Mouse (Mus musculus) right cerebral cortex, postnatal 10 days (tissue): ENCODE data around the gene Ksr2.
A peak's percentile ranks its signal among the peaks of the same experiment; 100 is the strongest.

Experiments
- DNase-seq, 2 experiments: peaks; one replicate each; pipeline ENCODE4 v3.0.0; 2021; ENCODE audit warnings: low spot score in 2 of 2

Gene Ksr2

DNA sequence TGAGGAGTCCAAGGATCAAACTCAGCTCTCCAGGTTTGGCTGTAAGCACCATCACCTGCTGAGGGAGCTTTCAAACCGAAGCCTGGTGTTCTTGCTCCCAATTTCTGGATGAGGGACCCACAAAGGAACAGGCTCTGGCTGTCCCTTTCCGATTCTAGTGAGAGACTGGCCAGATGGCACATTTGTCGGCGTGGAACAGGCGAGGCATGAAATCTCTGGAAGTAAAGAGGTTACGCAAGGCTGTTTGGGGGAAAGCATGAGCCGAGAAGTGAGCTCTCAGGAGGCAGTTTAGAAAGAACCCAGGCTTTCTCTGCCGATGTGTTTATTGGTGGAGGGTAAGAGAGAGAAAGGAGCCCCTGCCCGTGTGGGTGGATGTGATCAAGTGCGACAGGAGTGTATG is 109.2 kb downstream of the Ksr2 start:
- DNase-seq = no peak

DNA sequence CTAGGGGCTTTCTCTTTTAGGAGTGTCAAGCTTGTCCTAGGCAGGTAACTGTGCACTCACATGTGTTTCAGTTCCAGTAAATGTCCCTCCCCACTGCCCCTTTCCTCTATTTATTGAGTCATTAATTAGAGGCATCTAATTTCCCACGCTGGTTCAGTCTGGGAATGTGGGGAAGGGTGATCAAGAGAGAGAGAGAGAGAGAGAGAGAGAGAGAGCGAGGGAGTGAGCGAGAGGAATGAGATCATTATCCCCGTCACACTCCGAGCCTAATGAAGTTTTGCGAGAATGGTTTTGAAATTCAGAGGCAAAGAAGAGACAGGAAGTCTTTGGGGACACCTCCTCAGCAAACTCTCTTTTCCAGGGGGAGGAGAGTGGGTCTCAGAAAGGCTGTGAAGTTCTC is 117.2 kb downstream of the Ksr2 start:
- no peak for DNase-seq

DNA sequence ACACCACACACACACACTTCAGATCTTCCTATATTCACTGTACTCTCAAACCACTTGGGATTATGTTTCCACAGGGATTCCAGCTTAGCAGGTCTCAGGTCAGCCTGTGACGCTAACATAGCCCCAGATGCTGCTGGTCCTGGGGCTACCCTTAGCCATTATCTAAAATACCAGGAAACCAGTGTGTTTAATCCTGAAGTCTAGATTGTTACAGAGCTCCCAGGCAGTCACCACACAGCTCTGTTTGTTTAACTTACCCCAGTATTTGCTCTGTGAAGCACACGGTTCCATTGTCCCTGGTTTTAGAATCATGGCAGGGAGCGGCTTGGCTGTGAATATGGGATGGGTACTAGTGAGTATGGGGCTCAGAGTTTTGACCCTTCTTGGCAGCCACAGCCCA is 125.4 kb downstream of the Ksr2 start:
- DNase-seq = no peak

DNA sequence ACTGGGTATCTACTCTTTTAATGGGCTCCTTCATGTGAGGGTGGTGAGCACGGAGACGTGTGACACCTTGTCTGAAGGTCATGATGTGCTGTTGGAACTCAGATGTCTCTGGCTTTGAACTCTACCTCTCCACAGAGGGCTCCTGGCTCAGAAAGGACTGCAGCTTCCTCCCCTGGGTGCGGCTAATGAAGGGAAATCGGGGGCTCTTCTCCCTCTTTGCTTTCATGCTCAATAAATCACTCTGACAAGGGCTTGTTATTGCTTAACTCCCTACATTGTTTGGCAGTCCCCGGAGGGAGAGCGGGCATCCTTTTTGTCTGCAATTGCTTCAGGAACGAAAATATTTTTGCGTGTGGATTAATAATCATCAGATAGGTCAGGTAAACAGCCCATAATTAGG is 127.9 kb downstream of the Ksr2 start:
- DNase-seq = no peak

DNA sequence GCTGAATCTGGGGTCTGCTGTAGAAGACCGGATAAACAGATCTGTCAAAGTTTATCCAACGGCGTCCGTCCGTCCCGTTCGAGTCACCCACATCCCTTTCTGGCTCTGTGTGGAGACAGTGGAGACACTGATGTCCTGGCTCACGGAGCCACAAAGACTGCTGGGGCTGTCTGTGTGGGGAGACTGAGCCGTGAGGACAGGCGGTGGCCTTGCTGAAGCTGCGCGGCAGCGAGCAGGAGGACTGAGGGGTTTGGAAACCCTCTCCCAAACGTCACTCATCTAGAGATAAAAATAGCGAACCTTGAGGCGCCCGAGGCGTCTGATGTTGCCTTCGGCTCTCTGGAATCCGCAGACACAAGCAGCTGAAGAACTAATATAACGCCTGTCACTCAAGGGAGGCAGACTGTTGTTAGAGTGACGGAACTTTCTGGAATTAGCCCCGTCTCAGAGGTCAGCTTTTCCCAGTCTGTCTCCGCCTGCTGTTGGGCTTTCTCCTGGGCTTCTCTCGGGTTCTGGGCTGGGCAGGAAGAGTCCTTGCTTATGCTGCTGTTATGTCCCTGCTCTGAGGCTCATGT is 133.0 kb downstream of the Ksr2 start:
- DNase-seq = peak in 1 of 2 experiments; percentile 43

DNA sequence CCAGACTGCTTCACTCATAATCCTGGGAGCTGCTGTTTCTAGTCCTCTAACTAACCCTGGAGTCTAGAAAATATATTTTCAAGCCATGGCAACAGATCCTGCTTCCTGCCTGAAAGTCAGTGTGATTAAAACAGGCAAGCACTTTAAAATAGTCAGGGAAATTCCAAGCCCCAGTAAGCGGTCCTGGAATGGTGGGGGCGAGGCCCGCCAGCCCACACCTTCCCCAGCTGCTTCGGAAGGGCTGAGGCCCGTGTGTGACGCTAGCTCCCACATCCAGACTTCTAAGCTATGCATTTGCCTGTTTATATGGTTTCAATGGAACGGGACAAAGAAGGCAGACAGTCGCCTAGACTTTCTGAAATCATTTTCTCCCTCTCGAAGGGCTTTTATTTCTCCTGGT is 137.2 kb downstream of the Ksr2 start:
- DNase-seq = no peak

DNA sequence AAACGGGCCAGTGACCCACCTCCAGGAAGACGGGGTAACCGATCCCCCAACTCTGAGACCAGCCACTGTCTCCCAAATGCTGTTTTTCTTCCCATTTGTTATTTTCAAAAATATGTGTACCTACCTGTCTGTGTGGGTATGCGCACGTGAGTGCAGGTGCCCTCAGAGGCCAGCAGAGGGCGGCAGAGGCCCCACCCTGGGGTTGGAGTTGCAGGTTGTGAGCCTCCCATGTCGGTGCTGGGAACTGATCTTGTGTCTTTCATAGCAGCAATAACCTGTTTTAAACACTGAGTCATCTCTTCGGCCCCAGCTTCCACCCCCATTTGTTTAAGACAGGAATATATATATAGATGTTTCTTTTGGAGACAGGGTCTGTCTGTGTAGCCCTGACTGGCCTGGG is 138.3 kb downstream of the Ksr2 start:
- no peak for DNase-seq

DNA sequence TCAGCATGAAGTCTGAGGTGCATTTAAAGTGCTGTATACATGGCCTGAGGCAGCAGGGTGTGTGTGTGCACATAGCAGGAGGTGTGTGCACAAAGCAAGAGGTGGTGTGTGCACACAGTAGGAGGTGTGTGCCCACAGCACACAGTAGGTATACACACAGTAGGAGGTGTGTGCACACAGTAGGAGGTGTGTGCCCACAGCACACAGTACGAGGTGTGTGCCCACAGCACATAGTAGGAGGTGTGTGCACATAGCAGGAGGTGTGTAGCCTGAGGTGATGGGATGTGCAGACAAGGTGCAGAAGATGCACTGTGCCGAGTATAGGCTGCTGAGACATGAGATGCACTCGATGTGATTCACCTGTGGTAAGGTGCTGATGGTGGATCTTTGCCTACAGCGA is 140.7 kb downstream of the Ksr2 start:
- DNase-seq = no peak

DNA sequence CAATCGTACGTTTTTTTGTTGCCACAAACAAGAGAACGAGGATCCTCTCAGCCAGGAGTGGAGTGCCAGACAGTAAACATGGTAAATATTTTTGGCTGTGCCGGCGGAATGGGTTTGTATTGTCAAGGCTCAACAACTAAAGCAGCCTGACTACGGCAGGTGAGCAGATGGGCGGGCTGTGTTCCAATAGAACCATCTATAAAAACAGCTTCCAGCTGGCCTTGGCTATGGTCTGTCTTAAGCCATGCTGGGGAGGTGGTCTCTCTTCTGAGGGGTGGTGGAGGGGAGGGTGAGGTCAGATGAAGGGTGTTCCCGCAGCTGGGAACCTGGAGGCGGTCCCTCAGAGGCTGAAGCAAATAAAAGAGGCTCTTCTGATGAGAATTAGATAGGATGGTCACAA is 142.8 kb downstream of the Ksr2 start:
- DNase-seq = peak; percentile 49 to 54

DNA sequence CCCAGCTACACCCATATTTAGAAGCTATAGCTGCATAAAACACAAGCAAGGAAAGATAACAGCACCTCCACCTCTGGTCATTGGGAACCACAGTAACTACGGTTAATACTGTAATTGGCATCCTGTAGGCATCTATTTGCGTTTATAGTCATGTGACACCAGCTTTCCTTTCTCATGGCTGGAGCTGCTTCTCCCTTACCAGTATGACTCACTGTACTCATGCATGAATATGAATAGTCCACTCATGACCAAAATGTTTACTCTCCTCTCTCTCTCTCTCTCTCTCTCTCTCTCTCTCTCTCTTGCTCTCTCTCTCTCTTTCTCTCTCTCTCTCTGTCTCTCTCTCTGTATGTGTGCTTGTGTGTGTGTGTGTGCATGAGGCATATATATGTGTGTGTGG is 147.3 kb downstream of the Ksr2 start:
- DNase-seq = no peak

DNA sequence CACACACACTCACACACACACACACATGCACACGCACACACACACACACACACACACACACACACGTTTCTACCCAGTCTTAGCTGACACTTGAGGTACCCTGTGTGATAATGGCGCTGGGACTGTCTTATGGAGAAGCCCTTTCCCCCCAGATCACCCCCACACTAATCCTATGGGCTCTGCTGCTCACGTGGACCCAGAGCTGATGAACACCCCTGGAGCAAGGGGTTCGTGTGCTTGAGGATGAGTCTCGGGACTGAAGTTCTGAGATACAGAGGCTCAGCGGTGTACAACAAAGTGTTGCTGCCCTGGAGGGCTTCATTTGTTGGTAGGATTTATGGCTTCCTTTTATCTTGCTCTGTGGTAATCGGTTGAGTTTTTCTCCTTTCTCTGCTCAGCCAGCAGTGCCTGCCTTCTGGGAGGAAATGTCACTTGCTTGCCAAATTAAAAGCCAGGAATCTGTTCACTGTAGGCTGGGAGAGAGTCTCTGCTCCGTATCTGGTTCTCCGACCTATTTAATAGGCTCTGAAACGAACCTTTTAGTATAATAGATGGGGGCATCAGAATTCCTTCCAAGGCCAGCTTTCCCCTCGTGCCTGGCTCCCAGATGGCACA is 152.4 kb downstream of the Ksr2 start:
- DNase-seq = no peak

DNA sequence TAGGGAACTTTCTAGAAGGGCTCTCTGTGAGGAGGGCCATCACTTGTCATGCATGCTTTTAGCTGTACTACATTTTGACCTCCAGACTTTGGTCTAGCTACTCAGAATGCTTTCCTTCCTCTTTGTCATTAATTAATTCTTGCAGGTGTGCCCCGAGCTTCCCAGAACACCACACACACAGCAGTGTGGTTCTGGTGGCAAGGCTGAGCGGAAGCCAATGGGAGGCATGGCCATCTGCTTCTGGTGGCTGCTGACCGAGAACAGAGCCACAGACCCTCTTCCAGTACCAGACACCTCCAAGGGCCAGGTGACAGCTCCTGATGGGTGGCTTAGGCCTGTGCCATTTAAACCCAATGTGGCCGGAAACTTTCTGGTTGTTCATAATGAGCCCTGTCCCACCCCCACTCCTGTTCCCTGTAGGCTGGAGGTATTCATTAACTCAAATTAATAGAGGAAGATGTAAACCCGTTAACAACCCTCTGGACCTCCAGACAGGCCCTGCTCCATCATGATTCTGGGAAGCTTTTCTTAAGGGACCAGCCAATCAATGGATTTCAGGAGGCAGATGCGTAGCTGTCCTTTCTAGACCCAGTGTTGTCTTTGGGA is 155.5 kb downstream of the Ksr2 start:
- no peak for DNase-seq

DNA sequence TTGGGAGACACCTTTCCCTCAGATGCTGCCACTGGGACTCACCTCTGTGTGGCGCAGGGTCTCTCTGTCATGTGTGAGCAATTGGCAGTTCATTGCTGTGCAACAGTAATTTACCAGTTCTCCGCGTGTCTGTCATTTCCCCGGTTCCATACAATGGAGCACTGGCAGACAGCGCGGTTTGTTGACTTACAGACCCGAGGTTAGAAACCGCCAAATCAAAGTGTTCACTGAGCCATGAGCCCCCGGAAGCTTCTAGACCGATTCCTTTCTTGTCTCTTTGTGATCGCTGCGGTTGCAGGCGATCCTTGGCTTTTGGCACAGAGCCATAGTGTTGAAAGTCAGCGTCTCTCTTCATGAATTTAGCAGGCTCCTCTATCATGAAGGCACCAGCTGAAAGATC is 158.6 kb downstream of the Ksr2 start:
- no peak for DNase-seq

DNA sequence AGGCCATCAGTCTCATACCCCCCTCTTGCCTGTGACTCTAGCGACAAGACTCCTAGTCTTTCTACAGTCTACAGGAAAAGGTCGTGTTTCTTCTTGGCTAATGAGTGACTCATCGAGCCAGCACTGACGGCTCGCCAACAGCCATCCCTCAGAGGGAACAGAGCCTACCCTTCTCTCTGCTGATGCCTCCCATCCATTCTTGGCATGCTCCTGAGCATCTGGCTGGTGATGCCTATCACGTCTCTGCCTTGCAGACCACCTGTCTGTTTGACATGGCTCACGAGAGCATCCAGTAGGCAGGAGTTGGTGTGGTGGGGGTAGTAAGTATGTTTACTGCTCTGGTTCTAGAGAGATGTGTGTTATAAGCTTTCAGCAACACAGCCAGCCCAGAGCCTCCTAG is 161.1 kb downstream of the Ksr2 start:
- DNase-seq = no peak

DNA sequence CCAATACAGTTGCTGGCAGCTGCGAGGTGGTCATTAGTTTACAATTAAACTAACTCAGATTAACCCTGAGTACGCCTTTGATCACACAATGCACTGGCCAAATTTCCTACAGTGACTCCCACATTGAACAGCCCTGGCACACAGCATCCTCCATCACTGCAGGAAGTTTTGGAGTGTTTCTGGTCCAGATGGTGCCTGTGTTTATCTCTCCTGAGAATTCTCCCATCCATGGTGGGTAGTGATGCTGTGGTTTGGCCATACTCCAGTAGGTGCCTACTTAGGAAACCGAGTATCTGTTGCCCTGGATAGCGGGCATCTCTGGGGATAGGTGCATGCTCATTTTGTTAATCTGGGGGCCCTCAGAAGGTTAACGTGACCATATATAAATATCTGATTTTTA is 163.8 kb downstream of the Ksr2 start:
- DNase-seq = no peak

DNA sequence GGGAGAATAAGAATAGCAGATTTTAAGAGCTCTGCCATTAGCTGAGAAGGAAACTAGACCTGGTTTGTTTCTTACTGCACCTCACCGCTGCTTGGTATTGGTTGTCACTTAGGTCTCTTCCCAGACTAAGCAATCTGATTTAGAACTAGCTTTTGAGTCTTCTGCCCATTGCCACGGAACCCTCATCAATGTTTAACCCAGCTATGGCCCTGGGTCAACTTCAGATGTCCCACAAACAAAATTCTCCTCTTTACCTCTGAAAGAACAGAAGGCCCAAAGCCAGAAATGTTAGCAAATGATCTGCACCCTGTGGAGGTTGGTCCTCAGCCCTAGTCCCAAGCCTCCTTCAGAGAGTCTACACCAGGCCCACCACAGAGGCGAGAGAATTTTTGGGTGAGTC is 167.9 kb downstream of the Ksr2 start:
- DNase-seq = no peak

DNA sequence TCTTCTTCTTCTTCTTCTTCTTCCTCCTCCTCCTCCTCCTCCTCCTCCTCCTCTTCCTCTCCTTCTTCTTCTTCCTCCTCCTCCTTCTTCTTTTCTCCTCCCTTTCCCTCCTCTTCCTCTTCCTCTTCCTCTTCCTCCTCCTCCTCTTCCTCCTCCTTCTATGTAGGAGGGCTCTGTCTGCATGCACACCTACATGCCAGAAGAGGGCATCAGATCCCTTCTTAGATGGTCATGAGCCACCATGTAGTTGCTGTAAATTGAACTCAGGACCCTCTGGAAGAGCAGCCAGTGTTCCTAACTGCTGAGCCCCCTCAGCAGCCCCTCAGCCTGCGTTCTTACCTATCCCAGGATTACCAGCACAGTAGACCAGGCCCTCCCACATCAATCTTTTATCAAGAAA is 170.6 kb downstream of the Ksr2 start:
- no peak for DNase-seq

DNA sequence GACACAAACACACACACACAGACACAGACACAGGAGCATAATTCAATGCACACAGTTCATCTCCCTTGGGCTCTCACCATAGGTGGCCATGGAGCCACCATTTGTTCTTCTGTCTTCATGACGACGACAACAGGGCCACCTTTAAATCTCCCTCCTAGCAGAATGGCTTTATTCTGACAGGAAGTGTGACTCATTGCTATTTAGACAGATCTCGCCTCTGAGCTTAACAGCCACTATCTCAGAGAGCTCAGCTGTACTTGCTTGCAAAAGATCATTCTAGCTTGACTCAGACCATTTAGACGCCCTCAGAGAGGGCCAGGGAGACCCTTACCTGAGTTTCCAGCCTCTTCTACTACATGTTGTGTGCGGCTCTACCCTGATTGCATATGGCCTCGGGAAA is 175.5 kb downstream of the Ksr2 start:
- no peak for DNase-seq

DNA sequence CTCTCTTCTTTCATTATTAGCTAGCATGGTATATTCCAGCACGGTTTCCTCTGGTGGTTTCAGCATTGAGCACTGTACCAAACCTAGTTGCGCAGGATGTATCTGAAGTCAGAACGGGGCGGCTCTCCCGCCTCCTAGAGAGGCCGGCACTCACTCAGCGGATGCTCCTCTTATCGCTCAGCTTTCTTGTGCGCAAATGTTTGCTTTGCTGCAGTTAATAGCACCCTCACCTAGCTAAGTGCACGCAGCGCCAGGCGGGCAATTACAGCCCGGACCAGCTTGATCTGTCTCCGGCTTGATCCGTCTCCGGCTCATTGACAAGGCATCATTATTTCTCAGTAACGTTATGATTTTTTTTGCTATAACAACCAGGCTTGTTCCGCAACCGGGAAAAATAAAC is 179.5 kb downstream of the Ksr2 start:
- DNase-seq = no peak

DNA sequence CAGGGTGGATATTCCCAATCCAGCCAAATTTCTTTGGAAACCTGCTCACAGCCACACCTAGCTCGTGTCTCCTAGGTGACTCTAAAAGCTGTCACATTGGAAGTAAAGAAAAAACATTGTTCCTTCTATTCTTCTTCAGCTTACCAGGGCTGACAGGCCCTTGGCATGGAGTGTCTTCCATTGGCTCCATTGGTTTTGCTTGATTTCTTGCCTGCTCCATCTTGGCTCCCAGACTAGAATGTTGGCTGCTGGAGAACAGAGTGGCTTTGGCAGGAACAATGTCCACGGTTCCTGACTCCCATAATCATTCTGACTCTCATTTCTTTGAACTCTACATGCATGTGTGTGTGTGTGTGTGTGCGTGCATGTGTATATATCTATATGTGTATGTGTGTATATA is 183.0 kb downstream of the Ksr2 start:
- DNase-seq = no peak

DNA sequence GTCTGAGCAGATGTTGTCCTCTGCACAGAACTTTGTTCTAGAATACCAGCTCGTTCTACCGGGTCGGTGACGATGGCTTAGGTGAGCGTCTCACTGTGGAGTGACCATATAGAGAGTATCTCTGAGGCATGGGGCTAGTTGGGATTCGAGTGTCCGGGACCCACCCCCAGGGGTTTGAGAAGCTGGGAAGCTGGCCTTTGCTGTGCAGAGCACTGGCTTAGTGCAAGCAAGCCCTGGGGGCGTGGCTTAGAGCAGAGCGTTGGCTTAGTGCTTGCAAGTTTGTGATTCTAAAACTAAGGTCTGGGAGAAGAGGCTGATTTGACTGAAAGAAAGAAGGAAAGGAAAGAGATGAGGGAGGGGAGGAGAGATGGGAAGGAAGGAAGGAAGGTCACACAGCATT is 188.2 kb downstream of the Ksr2 start:
- no peak for DNase-seq

DNA sequence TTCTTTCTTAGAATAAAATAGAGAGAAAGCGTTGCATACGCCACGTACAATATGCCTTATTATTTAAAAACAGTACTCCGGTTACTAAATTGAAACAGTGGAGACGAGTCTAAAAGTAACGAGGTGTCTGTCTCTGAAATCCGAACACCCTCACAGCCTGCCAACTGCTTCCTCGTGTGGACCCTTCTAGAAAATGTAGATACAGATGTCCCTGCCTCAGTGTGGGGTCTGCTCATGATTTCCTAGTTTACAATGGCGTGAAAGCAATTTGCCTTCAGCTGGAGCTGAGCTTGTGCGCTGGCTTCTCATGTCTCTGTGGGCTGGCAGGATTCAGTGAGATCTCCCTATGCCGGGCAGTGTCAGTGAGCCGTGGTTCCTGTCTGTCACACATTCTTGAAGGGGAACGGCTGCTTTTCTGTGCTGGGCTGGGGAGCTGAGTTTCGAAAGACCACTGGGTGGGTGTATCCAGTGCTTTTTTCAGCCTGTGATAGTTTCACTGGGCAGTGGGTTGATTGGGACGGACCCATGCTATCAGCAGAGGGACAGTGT is 194.0 kb downstream of the Ksr2 start:
- DNase-seq = peak; percentile 64 to 80

DNA sequence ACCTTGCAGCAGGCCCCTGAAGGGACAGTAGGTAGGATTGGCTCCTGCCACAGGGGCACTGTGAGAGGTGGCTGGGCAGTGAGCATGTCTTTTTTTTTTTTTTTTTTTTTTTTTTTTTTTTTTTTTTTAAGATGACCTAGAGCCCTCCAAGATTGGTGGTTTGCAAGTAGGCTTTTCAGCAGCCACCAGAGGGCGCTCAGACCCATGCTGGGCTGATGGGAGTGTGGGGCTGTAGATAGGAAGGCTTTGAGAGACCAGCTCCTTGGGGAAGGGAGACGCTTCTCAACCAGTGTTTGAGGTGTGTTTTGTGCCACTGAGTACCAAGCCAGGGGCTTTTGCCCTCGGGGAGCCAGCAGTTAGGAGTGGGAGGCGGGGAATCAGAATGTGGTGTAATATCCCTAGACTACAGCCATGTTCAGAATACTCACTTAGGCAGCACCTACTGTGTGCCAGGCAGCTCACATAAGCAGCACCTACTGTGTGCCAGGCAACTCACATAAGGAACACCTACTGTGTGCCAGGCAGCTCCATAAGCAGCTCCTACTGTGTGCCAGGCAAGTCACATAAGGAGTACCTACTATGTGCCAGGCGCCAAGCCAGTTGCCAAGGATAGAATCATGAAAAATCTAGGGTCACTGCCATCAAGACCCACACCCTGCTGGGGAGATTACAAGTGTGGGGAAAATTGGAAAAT is 200.7 kb downstream of the Ksr2 start:
- peak in 1 of 2 experiments; percentile 75 for DNase-seq
